Mouse (Mus musculus) stomach, embryonic 16.5 days (tissue): Measurements from ENCODE around the gene Fbxl2. TPM values are rescaled to one million over a fixed set of nuclear protein-coding genes. Genes with fewer than 3 reads are reported as not detected.
A peak's percentile ranks its signal among the peaks of the same experiment; 100 is the strongest.

ENCODE experiments used
- ATAC-seq: fragments of 200-750 bp; cut with Nextera tagmentation; 2 replicates; pipeline ENCODE4 v1.8.0; 2017; ENCODE audit warnings: moderate number of reproducible peaks, moderate TSS enrichment; ENCODE audit not compliant: insufficient read depth, low FRiP score
- H3K27ac ChIP-seq: fragments of 300-500 bp; sonication (generic); 2 replicates; pipeline ENCODE4 v1.5.1; 2014; ENCODE audit warnings: low read length
- H3K27me3 ChIP-seq: fragments of 300-500 bp; sonication (generic); 2 replicates; pipeline ENCODE4 v1.6.1; 2014; ENCODE audit warnings: low read length, control low read depth, mixed read lengths; ENCODE audit not compliant: control insufficient read depth, insufficient read depth
- H3K36me3 ChIP-seq: fragments of 300-500 bp; sonication (generic); 2 replicates; pipeline ENCODE4 v1.6.1; 2014; ENCODE audit warnings: low read length; ENCODE audit not compliant: control insufficient read depth, insufficient read depth
- H3K4me1 ChIP-seq: fragments of 300-500 bp; sonication (generic); 2 replicates; pipeline ENCODE4 v1.6.1; 2014; ENCODE audit warnings: low read length, control low read depth, mixed read lengths; ENCODE audit not compliant: control insufficient read depth, insufficient read depth
- H3K4me2 ChIP-seq: fragments of 300-500 bp; sonication (generic); 2 replicates; pipeline ENCODE4 v1.6.1; 2014; ENCODE audit warnings: low read depth, low read length, mixed read lengths
- H3K4me3 ChIP-seq: fragments of 300-500 bp; sonication (generic); replicated peaks from 2 replicates; pipeline ENCODE4 v1.5.1; 2014; ENCODE audit warnings: mild to moderate bottlenecking, low read length
- H3K9ac ChIP-seq: fragments of 300-500 bp; sonication (generic); 2 replicates; pipeline ENCODE4 v1.6.1; 2014; ENCODE audit warnings: low read length
- H3K9me3 ChIP-seq: fragments of 300-500 bp; sonication (generic); replicated peaks from 2 replicates; pipeline ENCODE4 v1.6.1; 2016; ENCODE audit warnings: low read length, control low read depth; ENCODE audit not compliant: control insufficient read depth
- WGBS: fragments of 180-500 bp; shearing (Covaris S2); extraction: QIAGEN DNeasy Blood & Tissue Kit; methylation state at CpG from one replicate; pipeline ENCODE4 v1.1.7; 2014; 5-methylcytosine and 5-hydroxymethylcytosine counted together
- polyA plus RNA-seq: library from polyadenylated mRNA; unstranded; fragments of >200 nt; fragmentation: Nextera tagmentation; extraction: Ambion mirVana; gene quantifications from 2 replicates; pipeline ENCODE4 v1.2.1, GENCODE M21; 2015

Fbxl2 gene
- polyA plus RNA-seq, 1 experiment from 2014 or later, result 2.2 TPM

- 1% methylated on average over 57 of the region's 60 CpGs for WGBS
- H3K4me1 ChIP-seq, result no peaks in the 10 kb centered on the region; the same call in 1 of the 2 replicates
- peak; percentile 28 for ATAC-seq
- H3K9ac ChIP-seq, result peak within 1 kb of the TSS; percentile 59
- H3K27ac ChIP-seq, result no peak within 1 kb of the TSS
- H3K4me2 ChIP-seq, result peak within 1 kb of the TSS; percentile 71
- peaks cover 20% of the 10 kb centered on the region for H3K27me3 ChIP-seq
- peak within 1 kb of the TSS; percentile 48 for H3K4me3 ChIP-seq
- no peaks in the 10 kb centered on the region for H3K36me3 ChIP-seq
- H3K9me3 ChIP-seq, result no peaks in the 10 kb centered on the region
Observed at GRCm38 (mm10) chr9:114057090-114057796, 11.3 kb upstream of the Fbxl2 start, which contains the start of gene Susd5. Susd5 (plus strand) TSS chr9:114057140.

GRCm38 (mm10) chr9:114052866-114053265, 6.9 kb upstream of the Fbxl2 start:
- Histone ChIP-seq H3K36me3 (no peaks in the 10 kb centered on the region), H3K4me1 (no peaks in the 10 kb centered on the region; the same call in 1 of the 2 replicates), H3K9ac (no peak overlapping the region), H3K27me3 (peaks cover 19% of the 10 kb centered on the region), H3K9me3 (no peaks in the 10 kb centered on the region), H3K4me2 (no peak overlapping the region), H3K27ac (no peak overlapping the region), H3K4me3 (no peak overlapping the region)
- no peak for ATAC-seq
- 63% methylated on average over 6 of the region's 6 CpGs for WGBS

- Histone ChIP-seq H3K27ac (no peak overlapping the region), H3K4me2 (no peak overlapping the region), H3K4me3 (no peak overlapping the region), H3K27me3 (peaks cover 11% of the 10 kb centered on the region), H3K36me3 (no peaks in the 10 kb centered on the region), H3K9me3 (no peaks in the 10 kb centered on the region), H3K9ac (no peak overlapping the region), H3K4me1 (no peaks in the 10 kb centered on the region)
- 70% methylated on average over 4 of the region's 4 CpGs for WGBS
- ATAC-seq, result no peak
Observed at GRCm38 (mm10) chr9:114052031-114052430, 6.0 kb upstream of the Fbxl2 start.

- Histone ChIP-seq H3K4me3 (no peak overlapping the region), H3K4me2 (no peak overlapping the region), H3K9me3 (no peaks in the 10 kb centered on the region), H3K27me3 (no peaks in the 10 kb centered on the region), H3K9ac (no peak overlapping the region), H3K4me1 (no peaks in the 10 kb centered on the region), H3K36me3 (no peaks in the 10 kb centered on the region), H3K27ac (no peak overlapping the region)
- ATAC-seq, result no peak
- 86% methylated on average over 16 of the region's 16 CpGs for WGBS
Observed at GRCm38 (mm10) chr9:114050778-114051177, 4.8 kb upstream of the Fbxl2 start.

GRCm38 (mm10) chr9:114050106-114050505, 4.1 kb upstream of the Fbxl2 start:
- no peaks in the 10 kb centered on the region for H3K27me3 ChIP-seq
- H3K27ac ChIP-seq, result no peak overlapping the region
- no peak for ATAC-seq
- H3K9ac ChIP-seq, result no peak overlapping the region
- no peak overlapping the region for H3K4me3 ChIP-seq
- no peak overlapping the region for H3K4me2 ChIP-seq
- H3K36me3 ChIP-seq, result no peaks in the 10 kb centered on the region
- no peaks in the 10 kb centered on the region for H3K9me3 ChIP-seq
- 81% methylated on average over 7 of the region's 7 CpGs for WGBS
- no peaks in the 10 kb centered on the region for H3K4me1 ChIP-seq

GRCm38 (mm10) chr9:114046676-114047075, 685 bp upstream of the Fbxl2 start:
- no peak overlapping the region for H3K4me3 ChIP-seq
- H3K4me1 ChIP-seq, result no peaks in the 10 kb centered on the region
- H3K9ac ChIP-seq, result no peak overlapping the region
- no peak overlapping the region for H3K4me2 ChIP-seq
- ATAC-seq, result no peak
- H3K9me3 ChIP-seq, result no peaks in the 10 kb centered on the region
- no peaks in the 10 kb centered on the region for H3K36me3 ChIP-seq
- 83% methylated on average over 7 of the region's 7 CpGs for WGBS
- no peak overlapping the region for H3K27ac ChIP-seq
- no peaks in the 10 kb centered on the region for H3K27me3 ChIP-seq

- Histone ChIP-seq H3K27me3 (no peaks in the 10 kb centered on the region), H3K27ac (no peak overlapping the region), H3K4me2 (no peak overlapping the region), H3K9me3 (no peaks in the 10 kb centered on the region), H3K4me3 (no peak overlapping the region), H3K4me1 (no peaks in the 10 kb centered on the region), H3K9ac (no peak overlapping the region), H3K36me3 (no peaks in the 10 kb centered on the region)
- 55% methylated on average over 3 of the region's 3 CpGs for WGBS
- ATAC-seq, result no peak
Observed at GRCm38 (mm10) chr9:114044446-114044845, 1.5 kb downstream of the Fbxl2 start.

GRCm38 (mm10) chr9:114042490-114042889, 3.5 kb downstream of the Fbxl2 start:
- Histone ChIP-seq H3K9me3 (no peaks in the 10 kb centered on the region), H3K4me3 (no peak overlapping the region), H3K27ac (no peak overlapping the region), H3K27me3 (no peaks in the 10 kb centered on the region), H3K4me1 (no peaks in the 10 kb centered on the region), H3K9ac (no peak overlapping the region), H3K4me2 (no peak overlapping the region), H3K36me3 (no peaks in the 10 kb centered on the region)
- WGBS, result 34% methylated on average over 6 of the region's 6 CpGs
- no peak for ATAC-seq

- Histone ChIP-seq H3K27me3 (no peaks in the 10 kb centered on the region), H3K9me3 (no peaks in the 10 kb centered on the region), H3K4me2 (no peak overlapping the region), H3K4me3 (no peak overlapping the region), H3K27ac (no peak overlapping the region), H3K9ac (no peak overlapping the region), H3K36me3 (no peaks in the 10 kb centered on the region), H3K4me1 (no peaks in the 10 kb centered on the region)
- ATAC-seq, result no peak
- WGBS, result 79% methylated on average over 4 of the region's 4 CpGs
Observed at GRCm38 (mm10) chr9:114040945-114041344, 5.0 kb downstream of the Fbxl2 start.
